Mouse (Mus musculus) gastrocnemius, adult 18-20 months (tissue): ENCODE measurements around the gene Ptpre. TPM values are rescaled to one million over a fixed set of nuclear protein-coding genes. Genes with fewer than 3 reads are reported as not detected.

Experiments
- DNase-seq: peaks from one replicate; pipeline ENCODE4 v3.0.0; 2021; ENCODE audit warnings: low spot score
- microRNA-seq: library from miRNA; unstranded; fragments of <30 nt; microRNA quantifications from one replicate; pipeline ENCODE4 v1.2.0, GENCODE M21; 2021
- total RNA-seq, 2 experiments: library from RNA; stranded (reverse); gene quantifications; 2 replicates each; pipeline ENCODE4 v1.2.3; 2021

Gene Ptpre
- total RNA-seq, 2 experiments from 2014 or later, result 0.84 to 1.5 TPM

DNA sequence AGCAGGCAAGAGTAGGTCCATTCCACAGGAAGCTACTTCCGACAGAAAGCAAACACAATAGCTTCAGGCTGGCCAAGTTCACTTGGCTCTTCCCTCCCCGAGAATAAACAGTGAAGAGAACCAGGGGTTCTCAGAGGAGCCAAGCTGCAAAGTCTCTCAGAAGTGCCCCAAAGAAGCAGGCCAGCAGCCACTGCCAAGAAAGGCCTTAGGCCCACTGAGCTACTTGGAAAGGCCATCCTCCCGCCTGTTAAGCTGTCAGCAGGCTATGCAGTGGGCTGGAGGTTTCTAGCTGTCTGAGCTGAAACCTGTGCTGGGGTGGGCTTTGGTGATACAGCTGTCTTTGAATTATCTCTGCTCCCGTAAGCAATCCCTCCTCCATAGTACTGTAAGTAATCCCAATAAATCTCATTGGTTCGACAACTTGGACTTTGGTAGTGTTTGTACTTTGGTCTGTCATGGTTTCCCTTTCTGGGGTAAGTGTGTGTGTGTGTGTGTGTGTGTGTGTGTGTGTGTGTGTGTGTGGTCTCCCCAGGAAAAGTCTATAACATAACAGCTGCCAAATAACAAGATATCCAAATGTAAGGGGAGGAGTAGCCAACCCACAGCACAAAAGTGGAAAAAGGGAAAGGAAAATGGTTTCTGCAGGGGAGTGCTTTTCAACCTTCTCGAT lies 186.5 kb downstream of the Ptpre start:
- DNase-seq, result no peak

DNA sequence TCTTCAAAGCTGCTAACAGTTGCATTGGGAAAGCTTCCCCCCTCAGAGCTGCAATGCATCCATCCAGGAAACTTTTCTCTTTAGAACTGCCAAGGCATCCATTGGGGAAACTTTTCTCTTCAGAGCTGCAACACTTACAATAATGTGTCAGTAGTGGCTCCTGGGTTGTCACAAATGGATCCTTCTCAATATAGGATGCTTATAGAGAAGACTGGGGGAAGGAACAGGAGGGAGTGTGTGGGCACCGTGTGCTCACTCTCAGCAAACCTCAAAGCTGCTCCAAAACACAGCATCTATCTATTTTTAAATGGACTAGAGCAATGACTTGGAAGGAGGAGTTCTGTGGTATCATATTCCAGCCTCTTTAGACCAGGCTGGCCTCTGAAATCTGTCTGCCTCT lies 189.4 kb downstream of the Ptpre start:
- no peak for DNase-seq

DNA sequence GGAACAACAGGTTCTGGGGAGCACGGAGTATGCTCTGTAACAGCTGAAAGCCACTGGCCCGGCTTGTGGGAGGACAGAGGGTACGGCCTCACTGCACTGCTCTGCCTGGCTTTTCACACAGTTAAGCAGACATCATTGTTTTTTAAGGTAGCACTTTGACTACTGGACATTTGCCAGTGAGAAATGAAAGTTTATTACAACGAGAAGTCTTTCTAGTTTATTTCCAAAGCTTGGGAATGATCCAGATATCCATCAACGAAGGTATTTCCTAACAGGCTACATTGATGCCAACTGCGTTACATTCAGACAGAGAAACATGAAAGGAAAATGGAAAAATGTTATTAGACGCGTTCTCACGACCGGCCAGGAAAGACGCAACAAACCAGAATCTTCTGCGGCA lies 190.8 kb downstream of the Ptpre start:
- DNase-seq, result no peak

DNA sequence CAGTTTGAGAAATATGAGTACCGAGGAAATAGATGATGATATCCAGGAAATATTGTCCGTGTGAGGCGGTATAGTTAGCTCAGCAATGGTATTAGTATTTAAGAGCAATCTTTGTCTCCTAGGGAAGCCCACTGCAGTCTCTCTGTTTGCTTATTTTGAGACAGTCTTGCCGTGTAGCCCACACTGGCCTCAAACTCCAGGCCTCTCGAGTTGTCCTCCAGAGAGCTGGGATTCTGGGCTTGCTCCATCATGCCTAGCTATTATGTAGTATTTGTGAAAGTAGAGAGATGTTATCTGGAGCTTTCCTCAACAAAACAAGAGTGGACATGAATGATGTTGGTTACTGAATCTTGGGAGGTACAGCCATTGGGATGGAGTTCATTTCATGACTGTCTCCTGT lies 197.1 kb downstream of the Ptpre start:
- DNase-seq, result no peak

DNA sequence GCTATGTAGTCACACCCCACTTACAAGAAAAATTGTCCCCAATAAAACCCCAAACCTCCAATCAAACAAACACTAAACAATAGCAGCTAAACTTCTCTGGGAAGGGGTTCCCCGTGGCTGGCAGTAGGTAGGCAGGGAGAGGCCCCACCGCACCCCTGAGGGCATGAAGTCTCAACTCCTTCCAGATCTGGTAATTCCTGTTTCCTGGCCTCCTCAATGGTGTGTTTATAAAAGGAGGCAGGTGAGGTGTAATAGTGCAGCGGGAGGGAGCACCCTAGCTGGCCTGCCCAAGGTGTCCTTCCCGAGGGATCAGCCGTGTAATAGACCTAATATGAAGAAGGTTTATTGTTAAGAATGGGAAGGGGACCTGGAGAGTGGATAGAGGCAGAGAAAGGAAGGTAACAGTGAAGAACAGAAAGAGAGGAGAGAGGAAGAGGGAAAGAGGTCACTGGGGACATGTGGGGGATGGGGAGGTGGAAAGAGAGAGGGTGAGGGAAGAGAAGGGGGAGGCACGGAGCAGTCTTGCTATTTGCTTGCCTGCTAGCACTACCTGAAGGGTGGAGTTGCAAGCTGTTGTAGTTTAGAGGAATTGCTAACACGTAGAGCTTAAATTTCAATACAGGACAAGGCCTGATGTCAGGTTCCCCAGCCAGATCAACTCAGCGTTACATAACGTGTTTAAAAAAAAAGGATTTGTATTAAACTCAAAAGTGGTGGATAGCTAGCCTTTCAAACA lies 197.8 kb downstream of the Ptpre start:
- DNase-seq, result no peak

Small RNA genes lying within 50 kb of the gene (microRNA-seq; reads per million reads assigned to microRNA genes)
- gene Mir1962, result not detected

Other genes with a start within 250 kb of the Ptpre start
- not detected for gene Foxi2, start 127.2 kb upstream of the Ptpre start, total RNA-seq
- gene Clrn3, start 8.8 kb upstream of the Ptpre start, total RNA-seq, result not detected
- under 1 TPM; 0.14 TPM for gene Mki67, start 178.9 kb downstream of the Ptpre start, total RNA-seq